Mouse (Mus musculus) yolk sac, embryonic 10.5 days (tissue): ENCODE measurements at regions not wholly inside any gene's neighbourhood (a gene's known extent, or its start where the extent isn't known, plus 50 kb on each side); places are given as distances from the start of the nearest gene placed in this dataset.

Experiments
- DNase-seq: peaks from one replicate; pipeline ENCODE4 v3.0.0-alpha.2; 2017; ENCODE audit warnings: low spot score

- no peak for DNase-seq
Observed at GRCm38 (mm10) chr12:58743800-58744199, 268.0 kb downstream of the Sec23a start.

- DNase-seq = no peak
Observed at GRCm38 (mm10) chr12:58728094-58728493, 283.7 kb downstream of the Sec23a start.

GRCm38 (mm10) chr12:58727547-58727946 is 284.3 kb downstream of the Sec23a start:
- no peak for DNase-seq

DNA sequence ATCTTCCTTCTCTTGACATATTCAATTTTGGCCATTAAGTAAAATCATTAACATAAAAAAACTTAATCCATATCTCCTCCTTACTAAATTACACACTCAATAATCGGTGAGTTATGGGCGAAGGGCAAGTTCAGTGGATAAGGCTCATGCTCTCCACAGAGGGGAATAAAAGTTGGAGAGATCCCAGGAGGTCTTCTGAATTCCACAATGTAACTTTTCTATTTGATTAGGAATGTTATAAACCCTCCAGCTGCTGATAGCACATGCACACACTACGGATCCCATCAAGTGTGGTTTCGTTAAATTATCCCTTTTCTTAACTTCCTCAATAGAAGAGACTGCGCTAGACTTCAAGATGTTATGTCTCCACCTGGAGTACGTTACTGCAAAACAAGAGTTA is 293.9 kb downstream of the Sec23a start:
- no peak for DNase-seq

GRCm38 (mm10) chr12:58714207-58714606 is 297.6 kb downstream of the Sec23a start:
- DNase-seq = no peak

DNA sequence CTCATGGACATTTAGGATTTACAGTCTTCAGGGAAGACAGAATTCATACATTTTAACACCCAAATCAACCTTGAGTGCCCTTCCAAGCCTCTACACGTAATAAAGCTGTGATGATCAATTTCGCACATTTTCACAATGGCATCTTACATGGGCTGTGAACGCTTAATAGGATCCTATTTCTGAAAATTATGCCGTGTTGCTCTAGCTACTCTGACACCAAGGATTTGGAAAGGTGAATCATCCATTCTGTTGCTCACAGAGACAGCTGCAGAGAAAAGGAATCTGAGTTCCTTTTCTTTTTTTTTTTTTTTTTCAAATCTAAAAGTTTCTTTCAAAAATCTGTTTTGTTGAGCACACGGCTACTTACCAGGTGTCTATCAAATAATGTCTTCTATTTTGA is 316.1 kb downstream of the Sec23a start:
- DNase-seq = no peak

DNA sequence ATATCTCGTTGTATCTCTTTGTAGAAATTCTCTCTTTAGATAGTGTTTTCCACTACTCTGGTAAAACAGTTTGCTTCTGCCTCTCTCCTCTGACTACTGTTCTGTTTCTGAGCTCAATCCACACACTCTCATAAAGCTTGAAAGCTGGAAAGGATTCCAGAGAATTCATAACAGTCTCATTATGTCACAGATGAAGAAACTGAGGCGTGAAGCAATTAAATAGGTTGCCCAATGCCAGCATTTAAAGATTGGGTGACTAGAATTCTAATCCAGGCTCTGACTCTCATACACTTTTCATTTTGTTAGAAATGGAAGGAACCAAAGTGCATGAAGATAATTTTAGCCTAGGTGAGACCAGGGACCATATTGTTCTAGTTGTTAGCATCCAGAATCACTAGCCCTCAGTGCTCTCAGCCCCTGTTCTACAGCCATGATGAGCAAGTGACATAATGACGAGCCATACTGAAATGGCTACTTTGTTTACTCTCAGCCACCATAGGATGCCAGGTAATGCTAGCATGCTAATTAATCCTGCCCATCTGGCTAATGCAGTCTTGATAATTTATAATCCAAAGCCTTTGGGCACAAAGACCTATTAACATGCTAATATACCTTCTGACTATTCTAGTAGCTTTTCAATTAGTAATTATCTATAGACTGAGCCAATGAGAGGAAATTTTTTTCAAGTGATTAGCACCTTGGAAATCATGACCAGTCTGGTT is 341.7 kb downstream of the Sec23a start:
- DNase-seq = no peak

DNA sequence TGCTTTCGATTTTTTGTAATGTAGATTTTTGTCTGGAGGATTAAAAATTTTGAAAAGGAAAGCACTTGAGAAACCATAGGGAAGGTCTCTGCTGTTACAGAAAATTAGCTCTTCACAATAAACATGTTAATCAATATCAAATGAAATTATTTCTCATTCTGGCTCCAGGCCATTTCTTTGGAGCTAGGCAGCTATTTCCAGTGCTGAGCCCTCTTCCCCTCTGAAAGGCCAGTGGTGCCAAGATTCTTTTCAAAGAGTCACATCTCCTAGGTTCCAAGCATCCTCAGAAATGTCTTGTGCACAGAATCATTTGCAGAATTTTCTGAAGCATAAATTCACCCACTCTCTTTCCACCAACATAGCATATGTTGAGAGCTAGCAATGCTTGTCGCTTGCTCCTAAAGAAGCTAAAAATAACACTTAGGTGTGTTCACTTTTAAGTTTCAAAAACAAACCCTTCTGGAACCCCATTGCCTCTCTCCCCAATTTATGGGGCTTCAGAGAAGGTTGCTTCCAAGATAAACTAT is 357.2 kb downstream of the Sec23a start:
- no peak for DNase-seq

DNA sequence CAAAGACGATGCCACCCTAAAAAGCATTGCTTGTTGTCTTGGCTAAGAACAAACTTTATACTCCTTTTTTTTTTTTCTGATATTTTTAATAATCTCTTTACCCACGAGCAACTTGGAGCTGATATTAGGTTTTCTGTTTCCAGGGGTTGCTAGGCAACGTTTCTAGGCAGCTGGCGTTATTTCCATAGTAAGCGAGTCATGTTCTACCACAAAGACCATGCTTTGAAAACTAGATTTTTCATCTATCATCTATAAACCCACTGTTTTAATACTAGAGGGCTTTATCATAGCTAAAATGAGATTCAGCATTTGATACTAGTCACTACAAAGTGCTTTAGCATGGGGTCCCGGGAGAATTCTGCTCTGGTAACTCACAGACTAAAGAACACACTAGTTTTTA is 358.1 kb downstream of the Sec23a start:
- DNase-seq = no peak

DNA sequence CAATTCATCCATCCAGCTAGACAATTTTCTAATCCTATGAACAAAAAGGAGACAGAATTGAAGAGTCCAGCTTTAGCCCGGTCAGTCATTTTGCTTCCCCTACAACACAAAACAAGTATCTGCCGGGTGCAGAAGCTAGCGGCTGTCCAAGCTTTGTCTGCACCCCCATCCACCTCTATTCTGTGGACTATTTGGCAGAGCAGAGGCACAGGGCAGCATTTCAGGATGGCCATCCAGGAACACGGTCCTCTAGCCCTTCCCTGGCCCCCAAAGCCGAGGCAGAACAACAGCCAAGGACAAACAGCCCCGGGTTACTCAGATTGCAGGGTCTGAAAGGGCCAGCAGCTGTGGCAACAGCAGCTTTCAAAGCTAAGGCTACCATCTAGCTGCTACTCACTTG is 358.6 kb downstream of the Sec23a start:
- no peak for DNase-seq

DNA sequence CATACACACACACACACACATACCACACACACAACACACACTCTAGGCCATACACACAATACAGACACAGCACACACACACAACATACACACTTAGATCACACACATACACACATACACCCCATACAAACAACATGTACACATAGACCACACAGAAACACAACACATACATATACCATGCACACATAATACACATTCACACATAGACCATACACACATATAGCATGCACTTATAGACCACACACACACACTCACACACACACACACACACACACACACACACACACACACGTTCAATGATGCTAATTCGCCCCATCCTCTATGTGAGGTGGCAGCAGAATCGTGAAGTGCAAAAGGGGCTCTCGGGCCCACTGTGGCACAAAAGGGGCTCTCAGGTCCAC is 359.1 kb downstream of the Sec23a start:
- DNase-seq = no peak

- DNase-seq = no peak
Observed at GRCm38 (mm10) chr12:58648322-58648721, 363.5 kb downstream of the Sec23a start.

- no peak for DNase-seq
Observed at GRCm38 (mm10) chr12:58643843-58644242, 368.0 kb downstream of the Sec23a start.

DNA sequence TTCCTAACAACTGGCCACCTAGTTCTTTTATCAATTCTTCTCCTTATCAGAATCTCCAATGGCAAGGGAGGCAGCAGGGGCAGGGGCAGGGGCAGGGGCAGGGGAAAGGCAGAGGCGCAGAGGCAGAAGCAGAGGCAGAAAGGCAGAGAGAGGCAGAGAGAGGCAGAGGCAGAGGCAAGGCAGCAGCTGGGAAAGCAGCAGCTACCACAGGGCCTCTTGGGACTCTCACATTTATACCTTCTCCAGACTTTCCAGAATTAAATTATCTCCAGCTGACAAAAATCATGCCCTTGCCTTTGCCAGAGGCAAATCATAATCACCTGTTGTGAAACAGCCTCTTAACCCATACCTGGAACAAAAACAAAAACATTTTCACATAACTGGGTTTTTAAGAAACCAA is 370.4 kb upstream of the Clec14a start:
- no peak for DNase-seq

- no peak for DNase-seq
Observed at GRCm38 (mm10) chr12:58638260-58638659, 369.2 kb upstream of the Clec14a start.

DNA sequence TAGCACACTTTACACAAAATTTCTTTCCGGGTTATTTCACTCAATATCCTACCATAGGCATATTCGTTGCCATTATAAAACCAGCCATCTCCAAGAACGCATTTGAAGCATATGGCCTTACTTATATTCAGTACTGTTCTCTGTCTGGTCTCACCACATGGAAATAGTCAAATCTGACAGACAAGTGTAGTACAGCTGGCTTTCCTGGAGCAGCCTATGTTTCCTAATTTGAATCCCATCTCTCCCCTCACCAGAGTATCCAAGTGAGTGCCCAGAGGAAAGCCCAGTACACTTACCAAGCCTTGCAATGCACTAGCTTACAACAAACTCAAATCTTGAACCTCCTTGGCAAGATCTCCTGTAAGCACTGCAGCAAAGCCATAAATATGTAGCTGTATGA is 363.4 kb upstream of the Clec14a start:
- DNase-seq = no peak

DNA sequence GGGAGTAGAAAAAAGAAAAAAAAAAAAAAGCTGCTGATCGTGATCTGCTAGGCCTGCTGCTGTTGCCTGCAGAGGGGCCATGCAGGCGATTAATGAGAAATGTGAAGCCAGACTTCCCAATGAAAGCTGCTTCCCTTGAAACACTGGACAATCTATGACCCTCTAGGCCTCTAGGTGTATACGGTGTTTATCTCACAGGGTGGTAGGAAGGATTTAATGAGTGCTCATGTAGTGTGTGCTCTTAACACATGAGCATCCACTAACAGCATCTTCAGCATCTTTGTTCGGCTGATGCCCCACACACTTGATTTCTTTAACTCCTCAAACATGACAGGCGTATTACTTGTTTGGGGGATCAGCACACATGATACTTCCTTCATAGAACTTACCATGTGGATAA is 359.7 kb upstream of the Clec14a start:
- no peak for DNase-seq

- DNase-seq = no peak
Observed at GRCm38 (mm10) chr12:58625144-58625543, 356.1 kb upstream of the Clec14a start.

DNA sequence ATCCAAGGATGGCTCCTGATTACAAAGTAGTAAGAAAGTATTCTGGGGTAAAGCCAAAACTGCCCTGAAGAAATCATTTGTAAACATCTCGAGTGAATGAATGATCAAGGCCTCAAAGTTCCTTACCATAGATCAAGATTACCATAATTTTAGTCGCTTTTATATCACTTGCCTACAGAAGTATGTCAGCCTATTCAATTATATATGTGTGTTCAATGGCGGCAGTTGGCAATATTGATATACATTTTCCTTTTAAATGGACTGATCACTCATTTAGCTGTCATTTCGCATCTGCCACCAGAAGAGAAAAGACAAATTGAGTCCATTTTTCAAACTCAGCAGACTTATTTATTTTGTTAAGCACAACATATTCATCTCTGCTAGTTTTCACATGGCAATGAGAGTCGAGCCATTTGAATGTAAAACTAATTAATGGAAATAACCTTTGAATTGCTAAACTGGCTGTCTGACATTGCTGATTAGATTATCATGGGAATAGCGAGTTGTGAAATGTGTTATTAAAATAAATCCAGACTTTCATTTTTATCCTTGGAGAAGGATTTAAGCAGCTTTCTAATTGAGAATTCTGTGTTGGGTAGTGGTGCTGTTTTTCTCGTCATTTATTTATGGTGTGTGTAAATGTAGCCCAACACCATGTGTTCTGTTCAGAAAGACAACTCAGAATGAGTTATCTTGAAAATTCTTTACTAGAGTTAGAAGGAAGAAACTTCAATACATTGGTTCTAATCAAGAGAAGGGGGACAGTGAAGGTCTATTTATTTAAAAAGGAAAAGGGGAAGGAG is 350.6 kb upstream of the Clec14a start:
- no peak for DNase-seq

DNA sequence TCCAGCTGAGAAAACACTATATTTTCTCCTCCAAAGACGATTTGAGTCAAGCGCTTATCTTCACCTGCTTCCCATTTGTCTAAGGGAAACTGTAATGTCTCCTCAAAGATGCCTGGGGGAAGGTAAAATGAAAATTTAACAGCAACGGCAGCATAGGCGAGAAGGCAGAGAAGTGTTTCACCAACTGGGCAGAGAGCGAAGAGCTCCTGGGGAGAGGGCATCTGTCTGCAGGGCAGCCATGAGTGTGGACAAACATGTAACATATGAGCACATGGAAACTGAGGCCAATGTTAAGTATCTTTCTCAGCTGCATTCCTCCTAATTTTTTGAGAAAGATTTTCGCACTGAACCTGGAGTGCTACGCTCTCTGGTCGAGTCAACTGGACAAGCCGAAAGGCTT is 325.7 kb upstream of the Clec14a start:
- no peak for DNase-seq

DNA sequence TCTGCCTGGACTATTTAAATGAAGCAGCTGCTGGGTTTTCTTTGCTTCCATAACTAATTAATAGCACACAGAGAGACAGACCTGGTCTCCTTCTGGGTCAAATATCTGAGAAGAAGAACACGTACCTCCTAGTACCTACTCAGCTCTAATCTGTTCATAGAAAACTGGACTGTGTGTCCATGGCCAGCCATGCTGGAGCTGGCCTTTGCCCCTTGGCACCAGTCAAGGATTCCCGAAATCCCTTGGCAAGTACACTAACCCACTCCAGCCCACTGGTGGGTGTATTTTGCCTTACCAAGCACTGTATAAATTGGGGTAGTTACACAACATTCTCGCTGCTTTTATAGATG is 322.4 kb upstream of the Clec14a start:
- no peak for DNase-seq

- no peak for DNase-seq
Observed at GRCm38 (mm10) chr12:58590547-58591479, 321.7 kb upstream of the Clec14a start.
